Mouse (Mus musculus): ENCODE measurements around the gene Exoc6b. TPM values are rescaled to one million over a fixed set of nuclear protein-coding genes. Genes with fewer than 3 reads are reported as not detected.

Gene Exoc6b
- polyA plus RNA-seq, 1 experiment, result 5.8 TPM

DNA sequence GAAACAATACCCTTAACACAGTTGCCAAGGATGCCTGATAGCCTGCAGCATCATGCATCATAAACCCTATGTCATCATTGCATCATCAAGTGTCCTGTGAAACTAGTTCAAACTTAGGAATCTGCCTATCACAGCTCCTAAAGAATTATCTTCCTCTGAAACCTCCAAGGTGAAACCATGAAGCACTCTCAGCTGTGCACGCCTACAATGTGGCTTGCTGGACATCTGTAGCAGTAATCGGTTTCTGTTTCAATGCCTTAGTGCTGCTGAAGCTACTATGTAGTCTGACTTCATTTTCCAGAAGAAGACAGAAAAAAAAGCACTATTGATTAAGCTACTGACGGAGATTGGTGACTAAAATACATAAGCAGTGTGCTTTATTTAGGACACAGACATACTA is 107.5 kb downstream of the Exoc6b start:
- TF ChIP-seq CTCF (IDR thresholded peaks at IDR 0.05; ENCODE audit: control insufficient read depth, insufficient read depth, low read length) (no peak), POLR2A (IDR thresholded peaks at IDR 0.05; ENCODE audit: borderline replicate concordance, control insufficient read depth, low read depth, low read length) (no peak)

DNA sequence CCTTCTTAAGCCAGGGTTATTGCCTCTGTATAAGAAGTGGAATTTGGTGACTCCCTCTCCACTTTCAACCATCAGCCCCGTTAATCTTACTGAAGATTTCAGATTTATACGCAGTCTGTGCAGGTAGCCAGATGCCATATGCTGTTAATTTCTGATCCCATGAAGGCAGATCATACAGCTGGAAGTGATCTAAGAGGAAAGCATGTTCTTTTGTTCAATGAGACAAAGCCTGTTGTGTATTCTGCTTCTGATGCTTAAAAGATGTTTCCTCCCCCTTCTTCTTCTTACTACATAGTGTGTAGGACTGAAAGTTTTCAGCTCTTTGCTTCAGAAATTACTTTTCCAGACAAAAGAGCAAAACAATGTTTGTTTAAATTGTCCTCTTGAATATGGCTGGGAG is 109.8 kb downstream of the Exoc6b start:
- TF ChIP-seq CTCF (IDR thresholded peaks at IDR 0.05; ENCODE audit: control insufficient read depth, insufficient read depth, low read length) (no peak), POLR2A (IDR thresholded peaks at IDR 0.05; ENCODE audit: borderline replicate concordance, control insufficient read depth, low read depth, low read length) (no peak)
- H3K27ac ChIP-seq (ENCODE audit: control insufficient read depth, insufficient read depth, low read depth, low read length, poor library complexity), result no peak overlapping the region
- no peaks in the 10 kb centered on the region for H3K4me1 ChIP-seq (ENCODE audit: control insufficient read depth, insufficient read depth, low read length)
- 85% methylated on average over 2 of the region's 2 CpGs for WGBS
- H3K4me3 ChIP-seq (replicated peaks; ENCODE audit: control insufficient read depth, low read depth, low read length), result no peak overlapping the region

More for the DNA sequence above, 107.5 kb downstream of the Exoc6b start:
- Histone ChIP-seq H3K4me1 (ENCODE audit: control insufficient read depth, insufficient read depth, low read length) (no peaks in the 10 kb centered on the region), H3K27ac (ENCODE audit: control insufficient read depth, insufficient read depth, low read depth, low read length, poor library complexity) (no peak overlapping the region), H3K4me3 (replicated peaks; ENCODE audit: control insufficient read depth, low read depth, low read length) (no peak overlapping the region)
- 78% methylated on average over 3 of the region's 3 CpGs for WGBS

DNA sequence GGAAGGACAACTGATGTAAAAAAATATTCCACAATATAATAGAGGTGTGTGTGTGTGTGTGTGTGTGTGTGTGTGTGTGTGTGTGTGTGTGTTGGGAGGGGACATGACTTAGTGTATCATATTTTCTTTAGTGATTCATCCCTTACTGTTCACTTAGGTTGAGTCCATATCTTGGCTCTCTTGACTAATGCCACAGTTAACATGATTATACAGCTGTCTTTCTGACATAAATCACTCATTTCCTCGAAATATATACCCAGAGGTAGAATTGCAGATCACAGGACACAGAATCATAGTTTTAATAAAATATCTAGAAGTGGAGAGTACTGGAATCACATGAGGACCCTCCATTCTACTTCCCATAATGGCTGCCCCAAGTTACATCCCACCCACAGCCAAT is 117.7 kb downstream of the Exoc6b start:
- Histone ChIP-seq H3K27ac (ENCODE audit: control insufficient read depth, insufficient read depth, low read depth, low read length, poor library complexity) (no peak overlapping the region), H3K4me1 (ENCODE audit: control insufficient read depth, insufficient read depth, low read length) (no peaks in the 10 kb centered on the region), H3K4me3 (replicated peaks; ENCODE audit: control insufficient read depth, low read depth, low read length) (no peak overlapping the region)
- no peak for TF ChIP-seq CTCF (IDR thresholded peaks at IDR 0.05; ENCODE audit: control insufficient read depth, insufficient read depth, low read length)
- TF ChIP-seq POLR2A (IDR thresholded peaks at IDR 0.05; ENCODE audit: borderline replicate concordance, control insufficient read depth, low read depth, low read length), result no peak
- WGBS, result 52% methylated on average over 1 of the region's 1 CpGs

DNA sequence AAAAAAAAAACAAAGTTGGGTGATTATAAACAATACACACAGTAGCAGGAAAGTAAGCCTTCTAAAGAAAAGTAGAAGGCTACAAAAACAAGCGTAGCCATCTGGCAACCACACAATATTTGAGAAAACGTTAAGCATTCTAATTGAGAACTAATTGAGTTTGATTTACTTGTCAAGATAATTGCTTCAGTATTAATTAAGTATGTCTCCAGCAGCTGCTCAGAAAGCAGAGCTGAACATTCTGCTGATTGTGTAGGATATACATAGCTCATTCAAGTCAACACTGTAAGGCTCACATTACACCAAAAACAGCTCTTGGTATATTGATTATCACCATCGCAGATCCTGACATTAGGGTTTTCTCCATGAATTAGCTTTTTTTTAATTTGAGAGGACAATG is 122.7 kb downstream of the Exoc6b start:
- TF ChIP-seq POLR2A (IDR thresholded peaks at IDR 0.05; ENCODE audit: borderline replicate concordance, control insufficient read depth, low read depth, low read length), result no peak
- TF ChIP-seq CTCF (IDR thresholded peaks at IDR 0.05; ENCODE audit: control insufficient read depth, insufficient read depth, low read length), result no peak
- no peak overlapping the region for H3K27ac ChIP-seq (ENCODE audit: control insufficient read depth, insufficient read depth, low read depth, low read length, poor library complexity)
- no peak overlapping the region for H3K4me3 ChIP-seq (replicated peaks; ENCODE audit: control insufficient read depth, low read depth, low read length)
- whole genome bisulfite sequencing, result 90% methylated on average over 3 of the region's 3 CpGs
- H3K4me1 ChIP-seq (ENCODE audit: control insufficient read depth, insufficient read depth, low read length), result no peaks in the 10 kb centered on the region

DNA sequence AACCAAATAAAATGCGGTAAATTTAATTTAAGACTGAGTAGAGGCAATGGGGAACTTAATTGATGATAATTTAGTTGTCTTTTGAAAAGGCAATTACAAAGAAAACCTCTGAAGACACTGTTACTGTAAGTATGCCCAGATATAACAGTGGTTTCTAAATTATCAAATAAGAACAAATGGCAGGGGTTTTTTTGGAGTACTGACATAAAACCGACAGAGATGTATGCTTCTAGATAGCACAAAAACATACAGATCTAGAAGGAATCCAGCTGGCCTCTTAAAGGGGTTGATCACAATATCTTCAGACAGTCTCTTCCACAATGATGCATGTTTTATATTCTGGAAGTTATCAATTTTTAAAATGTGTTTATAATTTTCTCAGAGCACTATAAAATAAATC is 123.2 kb downstream of the Exoc6b start:
- 69% methylated on average over 2 of the region's 2 CpGs for WGBS
- no peak for TF ChIP-seq CTCF (IDR thresholded peaks at IDR 0.05; ENCODE audit: control insufficient read depth, insufficient read depth, low read length)
- no peak for TF ChIP-seq POLR2A (IDR thresholded peaks at IDR 0.05; ENCODE audit: borderline replicate concordance, control insufficient read depth, low read depth, low read length)

DNA sequence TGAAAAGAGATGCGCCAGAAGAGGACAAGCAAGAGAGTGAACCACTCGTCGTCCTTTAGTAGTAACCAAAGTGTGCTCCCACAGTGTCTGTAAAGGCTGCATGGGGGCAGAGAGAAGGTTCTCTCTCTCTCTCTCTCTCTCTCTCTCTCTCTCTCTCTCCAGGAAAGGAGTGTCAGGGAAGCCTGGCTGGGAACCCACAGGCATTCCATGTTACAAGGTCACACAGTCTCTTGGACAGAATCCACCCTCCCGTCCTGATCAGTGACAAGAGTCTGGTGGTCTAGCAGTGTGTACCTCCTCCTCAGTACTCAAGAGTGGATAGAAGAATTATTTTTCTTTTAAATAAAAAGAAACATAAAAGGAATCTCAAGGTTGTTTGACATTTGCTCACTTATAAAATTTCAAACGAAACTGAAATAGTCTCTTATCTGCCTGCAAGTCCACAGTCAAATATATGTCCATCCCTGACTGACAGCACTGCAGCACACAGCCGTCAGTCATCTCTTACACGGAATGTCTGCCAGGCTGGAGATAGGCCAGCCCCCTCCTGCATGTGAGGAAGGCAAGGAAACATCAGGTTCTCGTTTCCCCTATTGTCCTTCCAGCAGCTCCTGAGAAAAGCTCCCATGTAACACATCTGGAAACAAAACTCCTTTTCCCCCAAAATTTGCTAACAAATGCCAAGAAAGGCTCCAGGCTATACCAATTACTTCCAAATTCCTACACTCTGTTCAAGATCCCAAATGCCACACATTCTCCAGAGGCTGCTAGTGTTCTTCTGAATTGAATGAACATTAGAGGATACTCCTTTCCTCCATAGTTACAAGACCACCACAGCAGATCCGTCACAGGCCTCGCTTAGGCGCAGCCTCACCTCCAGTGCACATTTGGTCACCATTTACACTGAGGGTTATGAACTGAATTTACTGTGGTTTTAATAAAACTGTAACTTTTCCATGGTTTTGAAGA is 136.1 kb downstream of the Exoc6b start:
- Histone ChIP-seq H3K4me1 (ENCODE audit: control insufficient read depth, insufficient read depth, low read length) (no peaks in the 10 kb centered on the region; the same call in 1 of the 2 replicates), H3K4me3 (replicated peaks; ENCODE audit: control insufficient read depth, low read depth, low read length) (no peak overlapping the region), H3K27ac (ENCODE audit: control insufficient read depth, insufficient read depth, low read depth, low read length, poor library complexity) (no peak overlapping the region)
- WGBS, result 78% methylated on average over 11 of the region's 11 CpGs
- no peak for TF ChIP-seq POLR2A (IDR thresholded peaks at IDR 0.05; ENCODE audit: borderline replicate concordance, control insufficient read depth, low read depth, low read length)
- no peak for TF ChIP-seq CTCF (IDR thresholded peaks at IDR 0.05; ENCODE audit: control insufficient read depth, insufficient read depth, low read length)

More for the DNA sequence above, 123.2 kb downstream of the Exoc6b start:
- Histone ChIP-seq H3K27ac (ENCODE audit: control insufficient read depth, insufficient read depth, low read depth, low read length, poor library complexity) (no peak overlapping the region), H3K4me1 (ENCODE audit: control insufficient read depth, insufficient read depth, low read length) (no peaks in the 10 kb centered on the region), H3K4me3 (replicated peaks; ENCODE audit: control insufficient read depth, low read depth, low read length) (no peak overlapping the region)

DNA sequence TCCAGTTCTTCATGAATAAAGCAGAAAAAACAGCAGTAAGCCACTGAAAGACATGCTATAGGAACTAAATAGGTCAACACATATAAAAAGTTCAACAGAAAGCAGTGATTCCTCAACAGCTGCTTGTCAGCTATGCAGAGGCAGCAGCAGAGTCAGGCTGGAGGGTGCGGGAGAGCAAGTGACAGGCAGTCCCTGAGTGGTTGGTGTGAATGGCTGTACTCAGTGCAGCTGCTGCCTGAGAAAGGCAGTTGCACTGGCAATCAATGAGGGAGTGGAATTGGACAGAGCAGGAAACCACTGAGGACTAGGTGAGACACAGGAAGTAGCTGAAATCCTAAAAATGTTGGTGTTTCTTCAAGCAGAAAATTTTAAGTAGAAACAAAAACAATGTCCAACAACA is 138.3 kb downstream of the Exoc6b start:
- Histone ChIP-seq H3K27ac (ENCODE audit: control insufficient read depth, insufficient read depth, low read depth, low read length, poor library complexity) (no peak overlapping the region), H3K4me3 (replicated peaks; ENCODE audit: control insufficient read depth, low read depth, low read length) (no peak overlapping the region), H3K4me1 (ENCODE audit: control insufficient read depth, insufficient read depth, low read length) (no peaks in the 10 kb centered on the region; the same call in 1 of the 2 replicates)
- TF ChIP-seq POLR2A (IDR thresholded peaks at IDR 0.05; ENCODE audit: borderline replicate concordance, control insufficient read depth, low read depth, low read length), result no peak
- TF ChIP-seq CTCF (IDR thresholded peaks at IDR 0.05; ENCODE audit: control insufficient read depth, insufficient read depth, low read length), result no peak
- WGBS, result 51% methylated on average over 1 of the region's 1 CpGs

DNA sequence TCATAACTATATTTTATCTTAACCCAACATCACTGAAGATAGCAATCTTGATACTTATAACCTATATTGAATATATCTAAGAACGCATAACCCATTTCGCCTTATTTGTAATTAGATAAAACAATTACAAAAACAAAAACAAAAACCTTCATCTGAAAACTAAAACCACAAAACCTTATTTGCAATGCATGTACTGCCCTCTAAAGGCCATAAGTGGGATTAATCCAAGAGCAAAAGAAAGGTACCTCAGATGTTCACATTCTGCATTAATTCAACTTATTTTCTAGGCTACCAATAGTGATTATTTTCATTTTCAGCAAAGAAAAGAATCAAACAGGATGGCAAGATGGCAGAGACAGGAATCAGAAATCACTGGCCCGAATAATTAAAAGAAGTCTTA is 143.2 kb downstream of the Exoc6b start:
- Histone ChIP-seq H3K27ac (ENCODE audit: control insufficient read depth, insufficient read depth, low read depth, low read length, poor library complexity) (no peak overlapping the region), H3K4me3 (replicated peaks; ENCODE audit: control insufficient read depth, low read depth, low read length) (no peak overlapping the region), H3K4me1 (ENCODE audit: control insufficient read depth, insufficient read depth, low read length) (no peaks in the 10 kb centered on the region)
- WGBS, result 60% methylated on average over 3 of the region's 3 CpGs
- no peak for TF ChIP-seq POLR2A (IDR thresholded peaks at IDR 0.05; ENCODE audit: borderline replicate concordance, control insufficient read depth, low read depth, low read length)
- no peak for TF ChIP-seq CTCF (IDR thresholded peaks at IDR 0.05; ENCODE audit: control insufficient read depth, insufficient read depth, low read length)

Measured in bone marrow, adult 2 months (tissue).